Mouse (Mus musculus): ENCODE data around the gene Ilf3. TPM values are rescaled to one million over a fixed set of nuclear protein-coding genes. Genes with fewer than 3 reads are reported as not detected.

The Ilf3 gene
- polyA plus RNA-seq, 1 experiment from 2014 or later: 195 TPM

DNA sequence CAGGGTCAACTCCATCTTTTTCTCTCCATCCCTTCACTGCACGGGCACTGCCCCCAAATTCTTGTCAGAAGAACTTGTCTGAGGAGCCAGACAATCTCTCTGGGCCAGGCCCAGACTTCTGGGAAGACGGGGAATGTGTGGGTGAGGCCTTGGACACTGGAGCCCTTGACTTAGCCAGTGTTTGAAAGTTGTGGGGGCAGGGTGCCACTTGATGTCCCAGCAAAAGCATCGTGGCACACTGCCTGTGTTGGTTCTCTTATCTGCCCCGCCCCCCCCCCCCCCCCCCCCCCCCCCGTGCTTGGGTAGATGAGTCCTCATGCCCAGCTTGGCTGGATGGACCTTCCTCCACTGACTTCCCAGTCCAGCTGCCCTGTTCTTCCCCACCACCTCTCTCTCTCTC, 38.6 kb upstream of the Ilf3 start:
- Histone ChIP-seq H3K9ac (no peak overlapping the region), H3K4me2 (no peak overlapping the region), H3K4me1 (peaks cover 42% of the 10 kb centered on the region), H3K27me3 (no peaks in the 10 kb centered on the region), H3K4me3 (no peak overlapping the region), H3K9me3 (no peaks in the 10 kb centered on the region), H3K36me3 (0 out of 2 replicates have a peak, but pooled peaks cover 2% of the 10 kb centered on the region), H3K27ac (peak overlapping the region; percentile 58)
- WGBS: 21% methylated on average over 3 of the region's 5 CpGs
- ATAC-seq (ENCODE audit: borderline replicate concordance, extremely low read depth, low FRiP score, low TSS enrichment): peak; percentile 49; the same call in 1 of the 2 replicates

DNA sequence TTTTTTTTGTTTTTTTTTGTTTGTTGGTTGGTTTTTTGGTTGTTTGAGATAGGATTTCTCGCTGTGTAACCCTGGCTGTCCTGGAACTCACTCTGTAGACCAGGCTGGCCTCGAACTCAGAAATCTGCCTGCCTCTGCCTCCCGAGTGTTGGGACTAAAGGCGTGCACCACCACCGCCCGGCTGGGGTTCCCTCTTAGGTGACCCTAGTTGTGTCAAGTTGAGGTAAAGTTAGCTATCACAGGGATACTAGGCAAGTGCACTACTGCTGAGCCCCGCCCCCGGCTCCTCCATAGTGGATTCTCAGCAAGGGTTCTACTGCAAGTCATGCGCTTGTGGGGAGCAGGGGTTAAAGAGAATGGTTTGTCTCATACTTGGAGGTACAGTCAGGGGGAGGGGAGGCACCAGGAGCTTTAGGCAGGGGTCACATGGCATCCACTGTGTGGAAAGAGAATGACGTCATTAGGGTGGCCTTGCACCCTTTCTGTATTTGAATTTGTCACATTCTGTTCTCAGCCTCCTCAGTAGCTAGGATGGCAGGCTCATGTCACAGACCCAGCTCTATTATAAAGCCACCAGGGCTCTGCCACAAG, 37.9 kb upstream of the Ilf3 start:
- no peak for ATAC-seq (ENCODE audit: borderline replicate concordance, extremely low read depth, low FRiP score, low TSS enrichment)
- H3K36me3 ChIP-seq: 0 out of 2 replicates have a peak, but pooled peaks cover 2% of the 10 kb centered on the region
- peaks cover 42% of the 10 kb centered on the region for H3K4me1 ChIP-seq
- H3K4me3 ChIP-seq: no peak overlapping the region
- no peaks in the 10 kb centered on the region for H3K9me3 ChIP-seq
- H3K27me3 ChIP-seq: no peaks in the 10 kb centered on the region
- 87% methylated on average over 10 of the region's 10 CpGs for WGBS
- peak overlapping the region; percentile 39 for H3K27ac ChIP-seq
- no peak overlapping the region for H3K4me2 ChIP-seq
- no peak overlapping the region for H3K9ac ChIP-seq

DNA sequence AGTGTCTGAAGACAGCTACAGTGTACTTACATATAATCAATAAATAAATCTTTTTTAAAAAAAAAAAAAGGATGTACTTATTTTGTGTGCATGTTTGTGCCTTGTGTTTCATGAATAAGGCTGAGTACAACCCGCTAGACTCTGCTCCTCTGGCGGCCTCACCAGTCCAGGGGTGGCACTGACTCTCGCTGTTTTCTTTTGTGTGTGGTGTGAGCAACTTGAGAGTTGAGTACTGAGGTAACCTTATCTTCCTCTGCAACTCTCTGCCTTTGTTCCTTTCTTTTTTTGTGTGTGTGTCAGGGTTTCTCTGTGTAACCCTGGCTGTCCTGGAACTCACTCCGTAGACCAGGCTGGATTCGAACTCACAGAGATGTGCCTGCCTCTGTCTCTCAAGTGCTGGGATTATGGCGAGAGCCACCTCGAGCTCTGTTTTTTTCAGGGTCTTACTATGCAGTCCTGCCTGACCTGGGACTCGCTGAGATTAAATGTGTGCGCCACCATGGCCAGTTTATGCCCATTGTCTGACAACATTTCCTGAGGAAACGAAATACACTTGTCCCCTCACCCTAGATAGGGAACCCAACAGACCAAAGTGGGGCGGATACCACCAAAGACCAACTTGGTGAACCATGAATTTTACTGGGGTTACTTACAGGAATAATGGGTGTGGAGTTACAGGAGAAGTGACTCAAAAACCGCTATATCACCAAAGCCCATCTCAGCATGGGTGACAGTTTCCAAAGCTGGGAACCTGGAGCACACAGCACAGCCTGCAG, 36.1 kb upstream of the Ilf3 start:
- 74% methylated on average over 12 of the region's 12 CpGs for WGBS
- ATAC-seq (ENCODE audit: borderline replicate concordance, extremely low read depth, low FRiP score, low TSS enrichment): no peak
- Histone ChIP-seq H3K9ac (no peak overlapping the region), H3K4me2 (no peak overlapping the region), H3K4me1 (peaks cover 45% of the 10 kb centered on the region), H3K4me3 (no peak overlapping the region), H3K36me3 (0 out of 2 replicates have a peak, but pooled peaks cover under 1% of the 10 kb centered on the region), H3K9me3 (no peaks in the 10 kb centered on the region), H3K27me3 (no peaks in the 10 kb centered on the region), H3K27ac (peak overlapping the region; percentile 85)

DNA sequence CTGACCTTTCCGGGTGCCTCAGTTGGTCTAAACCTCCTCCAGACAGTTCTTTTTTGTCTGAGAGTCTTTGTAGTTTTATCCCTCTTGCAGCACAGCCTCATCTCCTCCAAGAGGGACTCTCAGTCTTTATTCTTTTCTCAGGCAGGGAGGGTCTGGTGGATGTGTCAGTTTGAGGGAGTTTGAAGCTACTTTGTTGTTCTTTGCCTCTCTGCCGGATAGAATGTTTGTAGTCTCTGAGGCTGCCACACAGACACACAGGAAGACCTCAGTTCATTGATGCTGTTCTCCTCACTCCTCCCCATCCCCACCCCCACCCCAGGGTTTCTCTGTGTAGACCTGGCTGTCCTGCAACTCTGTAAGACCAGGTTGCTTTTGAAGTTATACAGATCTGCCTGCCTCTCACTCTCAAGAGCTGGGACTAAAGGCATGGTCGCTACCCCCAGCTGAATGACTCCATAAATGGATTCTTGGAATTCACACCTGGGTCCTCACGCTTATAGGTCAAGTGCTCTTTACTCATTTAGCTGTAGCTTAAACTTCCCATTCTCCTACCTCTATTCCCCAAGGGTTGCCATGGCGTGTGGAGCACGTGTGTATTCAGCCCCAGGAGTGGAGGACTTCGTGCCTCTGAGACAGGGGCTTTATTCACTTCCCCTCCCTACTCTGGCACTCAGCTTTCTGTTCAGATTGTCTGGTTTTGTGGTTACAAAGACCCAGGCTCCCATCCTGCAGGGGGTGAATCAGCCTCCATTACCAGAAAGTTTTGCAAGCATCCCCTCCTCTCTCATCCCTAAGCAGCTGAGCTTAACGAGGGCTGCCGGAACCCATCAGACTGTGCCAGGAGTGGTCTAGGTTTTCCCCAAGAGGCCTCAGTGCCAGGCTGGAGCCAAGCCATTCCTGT, 35.3 kb upstream of the Ilf3 start:
- ATAC-seq (ENCODE audit: borderline replicate concordance, extremely low read depth, low FRiP score, low TSS enrichment): peak; percentile 71
- H3K27me3 ChIP-seq: no peaks in the 10 kb centered on the region
- no peak overlapping the region for H3K9ac ChIP-seq
- H3K4me3 ChIP-seq: no peak overlapping the region
- peaks cover 49% of the 10 kb centered on the region for H3K4me1 ChIP-seq
- H3K27ac ChIP-seq: peak overlapping the region; percentile 85
- no peak overlapping the region for H3K4me2 ChIP-seq
- WGBS: 40% methylated on average over 9 of the region's 9 CpGs
- H3K36me3 ChIP-seq: no peaks in the 10 kb centered on the region
- H3K9me3 ChIP-seq: no peaks in the 10 kb centered on the region

DNA sequence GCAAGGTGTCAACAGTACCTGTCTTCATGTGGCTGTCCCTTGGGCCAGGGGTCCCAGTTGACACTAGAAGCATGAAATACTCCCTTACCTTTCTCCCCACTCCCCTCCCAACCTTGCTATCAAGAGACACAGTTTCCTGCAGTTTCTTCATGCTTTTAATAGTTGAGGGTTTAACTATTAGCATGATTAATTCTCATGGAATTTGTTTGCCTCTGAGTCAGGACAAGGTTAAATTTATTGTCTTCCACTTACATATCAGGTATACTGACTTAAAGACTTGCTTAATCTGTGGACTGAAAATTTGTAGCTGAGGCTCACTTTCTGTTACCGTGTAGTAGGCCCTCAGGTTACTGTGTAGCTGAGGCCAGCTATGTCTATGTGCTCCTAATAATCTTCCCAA, 34.1 kb upstream of the Ilf3 start:
- no peaks in the 10 kb centered on the region for H3K9me3 ChIP-seq
- WGBS: 75% methylated on average over 1 of the region's 1 CpGs
- H3K4me3 ChIP-seq: no peak overlapping the region
- no peaks in the 10 kb centered on the region for H3K27me3 ChIP-seq
- H3K9ac ChIP-seq: no peak overlapping the region
- peaks cover 44% of the 10 kb centered on the region for H3K4me1 ChIP-seq
- H3K4me2 ChIP-seq: no peak overlapping the region
- H3K36me3 ChIP-seq: no peaks in the 10 kb centered on the region
- peak overlapping the region; percentile 85 for H3K27ac ChIP-seq
- no peak for ATAC-seq (ENCODE audit: borderline replicate concordance, extremely low read depth, low FRiP score, low TSS enrichment)

DNA sequence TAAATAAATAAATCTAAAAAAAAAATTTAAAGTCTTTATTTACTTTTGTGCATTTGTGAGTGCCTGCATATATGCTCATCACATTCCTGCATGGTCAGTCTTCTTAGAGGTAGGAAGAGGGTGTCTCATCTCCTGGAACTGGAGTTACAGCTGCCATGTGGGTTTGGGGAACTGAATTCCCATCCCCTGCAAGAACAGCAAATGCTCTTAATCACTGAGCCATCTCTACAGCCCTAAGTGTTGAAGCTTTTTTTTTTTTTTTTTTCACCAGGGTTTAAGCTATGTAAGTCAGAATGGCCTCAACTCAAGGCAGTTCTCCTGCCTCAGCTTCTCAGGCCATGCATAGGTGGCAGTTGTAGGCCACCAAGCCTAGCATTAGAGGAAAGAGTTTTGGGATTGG, 32.9 kb upstream of the Ilf3 start:
- Histone ChIP-seq H3K27ac (no peak overlapping the region), H3K9ac (no peak overlapping the region), H3K4me1 (peaks cover 37% of the 10 kb centered on the region), H3K9me3 (no peaks in the 10 kb centered on the region), H3K4me3 (no peak overlapping the region), H3K36me3 (0 out of 2 replicates have a peak, but pooled peaks cover 1% of the 10 kb centered on the region), H3K27me3 (no peaks in the 10 kb centered on the region), H3K4me2 (no peak overlapping the region)
- no peak for ATAC-seq (ENCODE audit: borderline replicate concordance, extremely low read depth, low FRiP score, low TSS enrichment)

DNA sequence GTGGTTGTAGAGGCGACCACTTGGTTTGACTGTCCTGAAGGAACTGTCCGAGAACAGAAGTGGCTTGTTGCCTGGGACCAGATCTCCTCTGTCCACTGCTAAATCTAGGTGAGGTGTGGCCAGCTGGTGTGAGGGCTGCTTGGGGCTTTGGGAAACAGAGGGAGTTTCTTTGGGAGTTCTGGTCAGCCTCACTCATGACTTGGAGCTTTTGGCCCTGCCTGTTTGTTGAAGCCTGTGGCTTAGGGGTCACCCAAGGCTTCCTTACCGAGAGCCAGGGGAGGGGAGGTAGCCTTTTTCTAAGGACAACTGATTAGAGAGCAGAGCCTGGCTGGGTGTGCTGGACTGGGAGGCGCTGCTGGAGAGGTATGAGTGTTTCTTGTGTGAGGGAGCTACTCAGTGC, 32.3 kb upstream of the Ilf3 start:
- ATAC-seq (ENCODE audit: borderline replicate concordance, extremely low read depth, low FRiP score, low TSS enrichment): no peak
- H3K4me2 ChIP-seq: no peak overlapping the region
- 0 out of 2 replicates have a peak, but pooled peaks cover 4% of the 10 kb centered on the region for H3K36me3 ChIP-seq
- H3K9ac ChIP-seq: no peak overlapping the region
- H3K4me3 ChIP-seq: no peak overlapping the region
- WGBS: 62% methylated on average over 4 of the region's 4 CpGs
- H3K27ac ChIP-seq: 0 out of 2 replicates have a peak overlapping the region, but pooled peaks have one; percentile 2
- peaks cover 31% of the 10 kb centered on the region for H3K4me1 ChIP-seq
- H3K9me3 ChIP-seq: no peaks in the 10 kb centered on the region
- H3K27me3 ChIP-seq: no peaks in the 10 kb centered on the region

DNA sequence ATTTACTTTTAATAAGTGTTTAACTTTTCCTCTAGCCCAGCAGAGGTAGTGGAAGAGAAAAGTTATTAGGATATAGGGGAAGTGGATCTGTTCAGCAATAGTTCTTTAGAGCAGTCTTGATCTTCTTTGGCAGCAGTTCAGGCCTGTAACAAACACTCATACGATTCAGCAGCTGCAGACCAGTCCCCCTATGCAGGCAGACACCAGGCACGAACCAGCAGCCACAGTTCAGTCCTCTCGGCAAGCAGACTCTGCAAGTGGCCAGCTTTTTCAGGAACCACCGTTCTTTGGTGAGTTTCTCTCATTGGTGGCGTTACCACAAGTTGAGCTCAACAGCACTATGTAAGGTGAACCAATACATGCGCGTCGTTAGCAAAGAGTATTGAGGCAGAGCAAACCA, 31.2 kb upstream of the Ilf3 start:
- H3K4me1 ChIP-seq: peaks cover 30% of the 10 kb centered on the region

DNA sequence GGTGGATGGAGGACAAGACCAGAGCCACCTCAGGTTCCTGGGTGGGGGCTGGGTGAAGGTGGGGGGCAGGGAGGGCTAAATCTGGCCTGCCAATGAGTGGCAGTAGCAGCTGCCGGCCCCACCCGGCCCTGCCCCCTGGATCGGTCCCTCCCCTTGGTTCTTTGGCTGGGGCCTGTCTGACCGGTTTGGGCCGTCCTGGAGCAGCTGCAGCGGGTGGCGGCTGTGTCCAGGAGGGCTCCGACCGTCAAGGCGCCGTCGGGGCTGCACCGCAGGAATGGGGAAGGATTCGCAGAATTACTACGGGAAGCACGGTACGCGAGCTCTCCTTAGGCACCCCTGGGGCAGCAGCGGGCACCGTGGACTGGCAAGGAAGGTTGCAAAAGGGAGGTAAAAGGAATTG, 30.0 kb upstream of the Ilf3 start:
- peak; percentile 89 for ATAC-seq (ENCODE audit: borderline replicate concordance, extremely low read depth, low FRiP score, low TSS enrichment)
- Histone ChIP-seq H3K9ac (peak overlapping the region; percentile 25), H3K36me3 (peaks cover 18% of the 10 kb centered on the region), H3K27ac (peak overlapping the region; percentile 85), H3K4me1 (peaks cover 22% of the 10 kb centered on the region), H3K27me3 (no peaks in the 10 kb centered on the region), H3K9me3 (no peaks in the 10 kb centered on the region), H3K4me3 (peak overlapping the region; percentile 48), H3K4me2 (peak overlapping the region; percentile 41)
- 23% methylated on average over 20 of the region's 20 CpGs for WGBS

More for the DNA sequence above, 31.2 kb upstream of the Ilf3 start:
- Histone ChIP-seq H3K9me3 (no peaks in the 10 kb centered on the region), H3K4me3 (no peak overlapping the region), H3K27ac (no peak overlapping the region), H3K4me2 (no peak overlapping the region), H3K9ac (no peak overlapping the region), H3K27me3 (no peaks in the 10 kb centered on the region), H3K36me3 (peaks cover 6% of the 10 kb centered on the region; the same call in 1 of the 2 replicates)
- ATAC-seq (ENCODE audit: borderline replicate concordance, extremely low read depth, low FRiP score, low TSS enrichment): no peak
- 76% methylated on average over 8 of the region's 8 CpGs for WGBS

DNA sequence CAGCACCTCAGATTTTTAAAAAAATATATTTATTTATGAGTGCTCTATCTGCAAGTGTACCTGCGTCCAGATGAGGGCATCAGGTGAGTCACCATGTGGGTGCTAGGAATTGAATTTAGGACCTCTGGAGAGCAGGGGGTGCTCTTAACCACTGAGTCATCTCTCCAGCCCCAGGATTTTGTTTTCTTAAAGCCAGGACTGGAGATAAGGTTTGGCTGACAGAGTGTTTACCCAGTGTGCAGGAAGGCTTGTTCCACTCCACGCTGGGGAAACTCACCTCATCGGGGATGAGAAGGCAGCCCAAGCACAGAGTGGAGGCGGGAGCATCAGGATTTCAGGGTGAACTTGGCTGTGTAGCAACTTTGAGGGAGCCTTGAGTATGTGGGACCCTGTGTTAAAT, 27.3 kb upstream of the Ilf3 start:
- Histone ChIP-seq H3K4me3 (no peak overlapping the region), H3K36me3 (peaks cover 38% of the 10 kb centered on the region), H3K9ac (no peak overlapping the region), H3K27me3 (no peaks in the 10 kb centered on the region), H3K9me3 (no peaks in the 10 kb centered on the region), H3K27ac (peak overlapping the region; percentile 26; the same call in 1 of the 2 replicates), H3K4me2 (no peak overlapping the region), H3K4me1 (peaks cover 14% of the 10 kb centered on the region)
- no peak for ATAC-seq (ENCODE audit: borderline replicate concordance, extremely low read depth, low FRiP score, low TSS enrichment)
- WGBS: 55% methylated on average over 4 of the region's 4 CpGs

DNA sequence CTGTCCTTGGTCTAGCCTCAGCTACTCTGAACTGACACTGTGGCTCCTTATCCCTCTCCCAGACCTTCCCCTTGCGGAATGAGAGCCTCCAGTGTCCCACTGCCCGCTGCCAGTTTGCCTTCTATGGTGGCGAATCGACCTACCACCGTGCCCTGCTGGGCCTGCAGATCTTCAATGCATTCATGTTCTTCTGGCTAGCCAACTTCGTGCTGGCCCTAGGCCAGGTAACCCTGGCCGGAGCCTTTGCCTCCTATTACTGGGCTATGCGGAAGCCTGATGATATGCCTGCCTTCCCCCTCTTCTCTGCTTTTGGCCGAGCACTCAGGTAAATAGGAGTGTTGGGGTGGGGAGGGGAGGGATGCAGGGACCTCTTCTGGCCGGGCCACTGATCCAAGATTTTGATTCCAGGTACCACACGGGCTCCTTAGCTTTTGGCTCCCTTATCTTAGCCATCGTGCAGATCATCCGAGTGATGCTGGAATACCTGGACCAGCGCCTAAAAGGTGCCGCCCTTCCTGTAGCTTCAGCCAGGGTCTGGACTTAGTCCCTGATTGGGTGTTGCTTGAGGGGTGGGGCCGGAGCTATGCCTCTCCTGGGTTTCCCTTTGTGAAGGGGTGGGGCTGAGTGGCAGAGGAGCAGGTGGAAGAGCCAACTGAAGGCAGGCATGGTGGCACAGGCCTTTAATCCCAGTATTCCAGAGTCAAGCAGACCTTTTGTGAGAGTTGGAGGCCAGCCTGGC, 20.9 kb upstream of the Ilf3 start:
- Histone ChIP-seq H3K27me3 (no peaks in the 10 kb centered on the region), H3K36me3 (peaks cover 83% of the 10 kb centered on the region), H3K4me1 (no peaks in the 10 kb centered on the region), H3K9me3 (no peaks in the 10 kb centered on the region), H3K4me2 (no peak overlapping the region), H3K27ac (no peak overlapping the region), H3K4me3 (no peak overlapping the region), H3K9ac (no peak overlapping the region)
- WGBS: 76% methylated on average over 16 of the region's 16 CpGs
- ATAC-seq (ENCODE audit: borderline replicate concordance, extremely low read depth, low FRiP score, low TSS enrichment): no peak

All from lung, embryonic 15.5 days (tissue).